Mouse (Mus musculus) small intestine, adult 2 months (tissue): Measurements from ENCODE around the gene Gm28035. TPM values are rescaled to one million over a fixed set of nuclear protein-coding genes. Genes with fewer than 3 reads are reported as not detected.
A peak's percentile ranks its signal among the peaks of the same experiment; 100 is the strongest.

Experiments used
- H3K27ac ChIP-seq: fragments of 200-500 bp; 2 replicates; pipeline ENCODE4 v1.5.1; 2012; ENCODE audit warnings: low read depth, low read length, control low read depth, inconsistent platforms; ENCODE audit not compliant: insufficient read depth
- H3K27me3 ChIP-seq: fragments of 200-500 bp; 2 replicates; pipeline ENCODE4 v1.6.1; 2012; ENCODE audit warnings: mild to moderate bottlenecking, moderate library complexity, low read length, inconsistent platforms; ENCODE audit not compliant: control insufficient read depth, insufficient read depth
- H3K36me3 ChIP-seq: fragments of 200-500 bp; 2 replicates; pipeline ENCODE4 v1.6.1; 2012; ENCODE audit warnings: mild to moderate bottlenecking, low read length, control low read depth, inconsistent platforms; ENCODE audit not compliant: control insufficient read depth, insufficient read depth
- H3K4me1 ChIP-seq: fragments of 200-500 bp; 2 replicates; pipeline ENCODE4 v1.6.1; 2012; ENCODE audit warnings: low read length, inconsistent platforms, mixed read lengths; ENCODE audit not compliant: control insufficient read depth, insufficient read depth, insufficient read length
- H3K4me3 ChIP-seq: fragments of 200-500 bp; 2 replicates; pipeline ENCODE4 v1.5.1; 2012; ENCODE audit warnings: low read depth, mild to moderate bottlenecking, control low read depth, inconsistent platforms, low read length, moderate library complexity
- CTCF ChIP-seq: fragments of 200-500 bp; IDR thresholded peaks from 2 replicates; pipeline ENCODE4 v1.5.1; 2012; ENCODE audit warnings: low read depth, mild to moderate bottlenecking, control low read depth, inconsistent platforms, low read length, moderate library complexity, mixed read lengths; ENCODE audit not compliant: insufficient replicate concordance, insufficient read length; ENCODE audit errors: extremely low read depth
- POLR2A ChIP-seq: fragments of 200-500 bp; IDR thresholded peaks from 2 replicates; pipeline ENCODE4 v1.6.1; 2012; ENCODE audit warnings: low read depth, mild to moderate bottlenecking, control low read depth, inconsistent platforms, low read length, moderate library complexity
- WGBS: fragments of 180-500 bp; shearing (Covaris S2); methylation state at CpG from one replicate; pipeline ENCODE4 v1.1.7; 2018; 5-methylcytosine and 5-hydroxymethylcytosine counted together
- polyA plus RNA-seq: library from polyadenylated mRNA; depleted of rRNA; stranded (reverse); fragments of >200 nt; gene quantifications from 2 replicates; pipeline ENCODE4 v1.2.3, GENCODE M21; 2012

Gene Gm28035
- polyA plus RNA-seq, 1 experiment: 6.1 TPM

GRCm38 (mm10) chr2:30249182-30249581 is 8.8 kb downstream of the Gm28035 start:
- 92% methylated on average over 3 of the region's 3 CpGs for WGBS
- Histone ChIP-seq H3K27ac (no peak overlapping the region), H3K4me3 (no peak overlapping the region), H3K36me3 (peaks cover 10% of the 10 kb centered on the region), H3K4me1 (peaks cover 42% of the 10 kb centered on the region), H3K27me3 (no peaks in the 10 kb centered on the region)
- TF ChIP-seq CTCF (0 out of 2 replicates have a peak, but pooled peaks have one; percentile 13), POLR2A (no peak)

GRCm38 (mm10) chr2:30250166-30251128 is 10.1 kb downstream of the Gm28035 start:
- 64% methylated on average over 10 of the region's 10 CpGs for WGBS

DNA sequence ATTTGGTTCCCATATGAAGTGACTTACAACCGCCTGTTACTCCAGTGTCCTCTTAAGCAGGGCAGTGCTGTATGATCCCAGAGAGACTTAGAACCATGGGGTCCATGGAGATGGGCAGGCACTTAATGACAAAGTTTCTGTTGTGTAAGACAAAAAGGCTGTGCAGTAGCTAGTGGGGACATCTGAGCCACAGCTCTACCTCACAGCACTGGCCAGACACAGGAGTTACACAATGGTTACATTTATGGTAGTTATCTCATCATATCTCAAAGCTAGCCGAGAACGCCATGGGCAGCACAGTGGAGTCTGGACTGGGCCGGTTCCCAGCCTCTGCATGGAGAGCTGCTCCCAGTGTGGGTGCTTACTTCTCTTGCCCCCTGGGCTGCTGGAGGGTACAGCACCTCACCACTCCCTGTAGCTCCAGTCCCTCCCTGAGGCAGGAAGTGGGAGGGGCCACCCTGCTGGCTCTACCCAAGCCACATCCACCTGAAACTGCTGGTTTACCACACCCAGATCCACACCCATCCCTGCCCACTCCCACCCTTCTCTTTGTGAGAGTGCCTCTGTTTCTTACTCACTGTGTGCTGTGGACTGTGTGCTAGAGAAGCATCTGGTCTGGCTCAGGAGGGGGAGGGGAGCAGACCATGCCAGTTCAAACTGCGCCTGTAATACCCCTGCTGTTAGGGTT is 11.2 kb downstream of the Gm28035 start:
- Histone ChIP-seq H3K4me3 (no peak overlapping the region), H3K36me3 (peaks cover 25% of the 10 kb centered on the region), H3K27me3 (no peaks in the 10 kb centered on the region), H3K4me1 (peaks cover 29% of the 10 kb centered on the region), H3K27ac (peak overlapping the region; percentile 67)
- no peak for TF ChIP-seq CTCF
- TF ChIP-seq POLR2A: no peak
- 39% methylated on average over 5 of the region's 5 CpGs for WGBS

More at GRCm38 (mm10) chr2:30250166-30251128, 10.1 kb downstream of the Gm28035 start:
- no peak for TF ChIP-seq POLR2A
- no peak for TF ChIP-seq CTCF
- Histone ChIP-seq H3K27ac (0 out of 2 replicates have a peak overlapping the region, but pooled peaks have one; percentile 21), H3K4me1 (peaks cover 34% of the 10 kb centered on the region), H3K27me3 (no peaks in the 10 kb centered on the region), H3K4me3 (no peak overlapping the region), H3K36me3 (peaks cover 15% of the 10 kb centered on the region)

- no peak overlapping the region for H3K4me3 ChIP-seq
- H3K36me3 ChIP-seq: peaks cover 34% of the 10 kb centered on the region
- H3K27ac ChIP-seq: peak overlapping the region; percentile 50; the same call in 1 of the 2 replicates
- no peaks in the 10 kb centered on the region for H3K27me3 ChIP-seq
- TF ChIP-seq POLR2A: no peak
- no peak for TF ChIP-seq CTCF
- peaks cover 28% of the 10 kb centered on the region for H3K4me1 ChIP-seq
- 87% methylated on average over 3 of the region's 3 CpGs for WGBS
These were observed 12.2 kb downstream of the Gm28035 start for GRCm38 (mm10) chr2:30252521-30252920.

DNA sequence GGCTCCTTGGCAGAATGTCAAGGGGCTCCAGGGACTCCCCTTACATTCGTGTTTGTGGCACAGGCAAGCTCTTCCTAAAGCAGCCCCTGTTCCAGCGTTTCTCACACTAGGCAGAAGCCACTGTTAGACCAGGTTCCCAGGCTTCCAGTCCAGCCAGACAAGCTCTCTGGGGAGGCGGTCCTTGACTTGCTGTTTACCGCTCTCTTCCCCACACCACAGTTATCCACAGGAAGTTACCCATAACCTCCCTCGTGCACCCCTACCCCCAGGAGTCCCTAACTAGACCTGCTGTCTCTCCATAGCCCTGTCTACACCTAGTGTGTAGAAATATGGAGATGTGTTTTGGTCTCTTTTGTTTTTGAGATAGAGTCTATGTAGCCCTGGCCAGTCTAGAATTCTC is 13.4 kb downstream of the Gm28035 start:
- 75% methylated on average over 5 of the region's 5 CpGs for WGBS
- no peak overlapping the region for H3K4me3 ChIP-seq
- H3K27ac ChIP-seq: no peak overlapping the region
- H3K4me1 ChIP-seq: peaks cover 36% of the 10 kb centered on the region
- TF ChIP-seq CTCF: no peak
- H3K36me3 ChIP-seq: peaks cover 42% of the 10 kb centered on the region
- no peaks in the 10 kb centered on the region for H3K27me3 ChIP-seq

DNA sequence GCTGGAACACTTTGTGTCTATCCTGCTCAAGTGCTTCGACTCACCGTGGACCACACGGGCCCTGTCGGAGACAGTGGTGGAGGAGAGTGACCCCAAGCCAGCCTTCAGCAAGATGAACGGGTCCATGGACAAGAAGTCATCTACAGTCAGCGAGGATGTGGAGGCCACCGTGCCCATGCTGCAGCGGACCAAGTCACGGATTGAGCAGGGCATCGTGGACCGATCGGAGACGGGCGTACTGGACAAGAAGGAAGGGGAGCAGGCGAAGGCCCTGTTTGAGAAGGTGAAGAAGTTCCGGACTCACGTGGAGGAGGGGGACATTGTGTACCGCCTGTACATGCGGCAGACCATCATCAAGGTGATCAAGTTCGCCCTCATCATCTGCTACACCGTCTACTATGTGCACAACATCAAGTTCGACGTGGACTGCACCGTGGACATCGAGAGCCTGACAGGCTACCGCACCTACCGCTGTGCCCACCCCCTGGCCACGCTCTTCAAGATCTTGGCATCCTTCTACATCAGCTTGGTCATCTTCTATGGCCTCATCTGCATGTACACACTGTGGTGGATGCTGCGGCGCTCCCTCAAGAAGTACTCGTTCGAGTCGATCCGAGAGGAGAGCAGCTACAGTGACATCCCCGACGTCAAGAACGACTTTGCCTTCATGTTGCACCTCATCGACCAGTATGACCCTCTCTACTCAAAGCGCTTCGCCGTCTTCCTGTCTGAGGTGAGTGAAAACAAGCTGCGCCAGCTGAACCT is 15.4 kb downstream of the Gm28035 start:
- Histone ChIP-seq H3K4me3 (no peak overlapping the region), H3K27ac (no peak overlapping the region), H3K36me3 (peaks cover 43% of the 10 kb centered on the region), H3K4me1 (peaks cover 29% of the 10 kb centered on the region), H3K27me3 (no peaks in the 10 kb centered on the region)
- WGBS: 96% methylated on average over 42 of the region's 42 CpGs
- TF ChIP-seq CTCF (no peak), POLR2A (no peak)
